Mouse (Mus musculus) MEL (cell line): Measurements from ENCODE around the gene Zfp383. TPM values are rescaled to one million over a fixed set of nuclear protein-coding genes. Genes with fewer than 3 reads are reported as not detected.

ENCODE experiments used
- DNase-seq: peaks from one replicate; pipeline ENCODE4 v3.0.0; 2011; ENCODE audit warnings: low read depth, low spot score
- H3K27ac ChIP-seq: 2 replicates; pipeline ENCODE4 v1.5.1; 2012; ENCODE audit warnings: low read depth, mild to moderate bottlenecking, control low read depth, low read length, moderate library complexity; ENCODE audit not compliant: control insufficient read depth
- H3K27me3 ChIP-seq, 2 experiments: fragments of 150-350 bp in 1 of 2; sonication (generic) in 1 of 2; 2 replicates each; pipeline ENCODE4 v1.6.1; 2012; ENCODE audit warnings: low read length in 2 of 2, mild to moderate bottlenecking in 2 of 2, improper control_type of control experiment in 1 of 2, moderate library complexity in 1 of 2; ENCODE audit not compliant: insufficient read depth in 2 of 2, control insufficient read depth in 1 of 2
- H3K36me3 ChIP-seq, 2 experiments: 2 replicates each; pipeline ENCODE4 v1.6.1; 2012 to 2014; ENCODE audit warnings: low read length in 2 of 2, improper control_type of control experiment in 1 of 2, inconsistent platforms in 1 of 2, mild to moderate bottlenecking in 1 of 2; ENCODE audit not compliant: insufficient read depth in 2 of 2, control insufficient read depth in 1 of 2
- H3K4me1 ChIP-seq, 2 experiments: fragments of 150-350 bp in 1 of 2; sonication (generic) in 1 of 2; 2 replicates each; pipeline ENCODE4 v1.6.1; 2012; ENCODE audit warnings: low read length in 2 of 2, improper control_type of control experiment in 1 of 2, mild to moderate bottlenecking in 1 of 2; ENCODE audit not compliant: insufficient read depth in 2 of 2, control insufficient read depth in 1 of 2
- H3K4me3 ChIP-seq, 2 experiments: fragments of 150-350 bp in 1 of 2; sonication (generic) in 1 of 2; 2 replicates each; pipeline ENCODE4 v1.5.1; 2012; ENCODE audit warnings: low read depth in 2 of 2, low read length in 2 of 2, mild to moderate bottlenecking in 2 of 2, moderate library complexity in 2 of 2, control low read depth in 1 of 2, improper control_type of control experiment in 1 of 2; ENCODE audit not compliant: control insufficient read depth in 1 of 2, insufficient read depth in 1 of 2
- H3K79me2 ChIP-seq: 2 replicates; pipeline ENCODE4 v1.6.1; 2012; ENCODE audit warnings: mild to moderate bottlenecking, low read length, moderate library complexity; ENCODE audit not compliant: control insufficient read depth, poor library complexity, insufficient read depth
- H3K9ac ChIP-seq: 2 replicates; pipeline ENCODE4 v1.6.1; 2012; ENCODE audit warnings: low read depth, mild to moderate bottlenecking, control low read depth, low read length, moderate library complexity; ENCODE audit not compliant: control insufficient read depth, poor library complexity, severe bottlenecking
- H3K9me3 ChIP-seq: fragments of 150-350 bp; sonication (generic); replicated peaks from 2 replicates; pipeline ENCODE4 v1.6.1; 2012; ENCODE audit warnings: mild to moderate bottlenecking, low read length, improper control_type of control experiment, moderate library complexity; ENCODE audit not compliant: insufficient read depth
- BHLHE40 ChIP-seq: IDR thresholded peaks from 2 replicates; pipeline ENCODE4 v1.6.1; 2012; ENCODE audit warnings: low read depth, mild to moderate bottlenecking, inconsistent platforms, low read length, improper control_type of control experiment, borderline replicate concordance
- CTCF ChIP-seq, 3 experiments: IDR thresholded peaks in 2 of 3; conservative IDR thresholded peaks in 1 of 3; 2 replicates each; pipeline ENCODE4 v1.5.1; 2011 to 2012; ENCODE audit warnings: low read length in 3 of 3, low read depth in 2 of 3, mild to moderate bottlenecking in 2 of 3, improper control_type of control experiment in 1 of 3, inconsistent platforms in 1 of 3, mixed read lengths in 1 of 3, moderate library complexity in 1 of 3; ENCODE audit not compliant: control insufficient read depth in 1 of 3, insufficient read depth in 1 of 3, poor library complexity in 1 of 3, severe bottlenecking in 1 of 3
- ETS1 ChIP-seq: IDR thresholded peaks from 2 replicates; pipeline ENCODE4 v1.6.1; 2012; ENCODE audit warnings: low read depth, mild to moderate bottlenecking, inconsistent platforms, low read length, improper control_type of control experiment, moderate library complexity
- GABPA ChIP-seq: IDR thresholded peaks from 2 replicates; pipeline ENCODE4 v1.6.1; 2012; ENCODE audit warnings: low read depth, mild to moderate bottlenecking, inconsistent platforms, low read length, improper control_type of control experiment, moderate library complexity
- GATA1 ChIP-seq: IDR thresholded peaks from 2 replicates; pipeline ENCODE4 v1.6.1; 2011; ENCODE audit warnings: low read depth, low read length, improper control_type of control experiment
- HCFC1 ChIP-seq: IDR thresholded peaks from 2 replicates; pipeline ENCODE4 v1.6.1; 2012; ENCODE audit warnings: low read depth, mild to moderate bottlenecking, inconsistent platforms, low read length, improper control_type of control experiment, moderate library complexity
- KAT2A ChIP-seq: conservative IDR thresholded peaks from 2 replicates; pipeline ENCODE4 v1.6.1; 2012; ENCODE audit warnings: low read depth, low read length, improper control_type of control experiment, inconsistent platforms
- MAFK ChIP-seq: IDR thresholded peaks from 2 replicates; pipeline ENCODE4 v1.6.1; 2011; ENCODE audit warnings: low read depth, mild to moderate bottlenecking, low read length, improper control_type of control experiment, borderline replicate concordance
- MAX ChIP-seq: IDR thresholded peaks from 2 replicates; pipeline ENCODE4 v1.6.1; 2011; ENCODE audit warnings: low read length, improper control_type of control experiment
- MAZ ChIP-seq: IDR thresholded peaks from 2 replicates; pipeline ENCODE4 v1.6.1; 2012; ENCODE audit warnings: low read depth, mild to moderate bottlenecking, inconsistent platforms, low read length, improper control_type of control experiment
- MEF2A ChIP-seq: IDR thresholded peaks from 2 replicates; pipeline ENCODE4 v1.6.1; 2014; ENCODE audit warnings: low read depth, mild to moderate bottlenecking, inconsistent platforms, low read length, improper control_type of control experiment; ENCODE audit not compliant: poor library complexity, insufficient replicate concordance, severe bottlenecking; ENCODE audit errors: extremely low read depth
- NELFE ChIP-seq: IDR thresholded peaks from 2 replicates; pipeline ENCODE4 v1.6.1; 2011; ENCODE audit warnings: low read depth, low read length, improper control_type of control experiment
- POLR2AphosphoS5 ChIP-seq: IDR thresholded peaks from 2 replicates; pipeline ENCODE4 v1.6.1; 2012; ENCODE audit warnings: low read depth, borderline replicate concordance, mild to moderate bottlenecking, inconsistent platforms, low read length, moderate library complexity, mixed read lengths
- RCOR1 ChIP-seq: IDR thresholded peaks from 2 replicates; pipeline ENCODE4 v1.6.1; 2012; ENCODE audit warnings: low read depth, mild to moderate bottlenecking, inconsistent platforms, low read length, improper control_type of control experiment
- SMC3 ChIP-seq: IDR thresholded peaks from 2 replicates; pipeline ENCODE4 v1.6.1; 2011; ENCODE audit warnings: low read depth, low read length, improper control_type of control experiment
- TBP ChIP-seq: IDR thresholded peaks from 2 replicates; pipeline ENCODE4 v1.8.0; 2011; ENCODE audit warnings: low read depth, low read length, improper control_type of control experiment
- TCF12 ChIP-seq: IDR thresholded peaks from 2 replicates; pipeline ENCODE4 v1.6.1; 2014; ENCODE audit warnings: low read depth, mild to moderate bottlenecking, inconsistent platforms, low read length, improper control_type of control experiment, moderate library complexity
- USF1 ChIP-seq: IDR thresholded peaks from 2 replicates; pipeline ENCODE4 v1.6.1; 2014; ENCODE audit warnings: low read depth, mild to moderate bottlenecking, inconsistent platforms, low read length, improper control_type of control experiment, moderate library complexity
- USF2 ChIP-seq, 2 experiments: IDR thresholded peaks; 2 replicates each; pipeline ENCODE4 v1.6.1; 2011 to 2012; ENCODE audit warnings: improper control_type of control experiment in 2 of 2, low read length in 2 of 2, borderline replicate concordance in 1 of 2, inconsistent platforms in 1 of 2, low read depth in 1 of 2, mild to moderate bottlenecking in 1 of 2; ENCODE audit not compliant: insufficient read depth in 1 of 2
- ZC3H11A ChIP-seq: IDR thresholded peaks from 2 replicates; pipeline ENCODE4 v1.6.1; 2012; ENCODE audit warnings: low read depth, mild to moderate bottlenecking, inconsistent platforms, low read length, improper control_type of control experiment
- ZKSCAN1 ChIP-seq: IDR thresholded peaks from 2 replicates; pipeline ENCODE4 v1.6.1; 2012; ENCODE audit warnings: low read depth, mild to moderate bottlenecking, inconsistent platforms, low read length, improper control_type of control experiment, moderate library complexity
- ZMIZ1 ChIP-seq: IDR thresholded peaks from 2 replicates; pipeline ENCODE4 v1.6.1; 2012; ENCODE audit warnings: low read depth, mild to moderate bottlenecking, inconsistent platforms, low read length, improper control_type of control experiment, moderate library complexity
- ZNF384 ChIP-seq: IDR thresholded peaks from 2 replicates; pipeline ENCODE4 v1.6.1; 2012; ENCODE audit warnings: low read depth, mild to moderate bottlenecking, inconsistent platforms, low read length, improper control_type of control experiment
- polyA plus RNA-seq, 2 experiments: library from polyadenylated mRNA; stranded (reverse) in 1 of 2; unstranded in 1 of 2; fragments of >175 nt in 1 of 2; fragments of >200 nt in 1 of 2; gene quantifications; 2 replicates each; pipeline versions ENCODE4 v1.2.1 to v1.2.4; 2012; ENCODE audit warnings: low replicate concordance in 2 of 2, low read depth in 1 of 2; ENCODE audit not compliant: insufficient read length in 2 of 2, insufficient read depth in 1 of 2, missing spikeins in 1 of 2
- total RNA-seq: library from RNA; depleted of rRNA; stranded (reverse); fragments of 300-350 nt; gene quantifications from 2 replicates; pipeline ENCODE4 v1.2.3, GENCODE M21; 2012

The Zfp383 gene
- total and polyA plus RNA-seq, 3 experiments = 0.89 to 1.4 TPM; not detected in 1

DNA sequence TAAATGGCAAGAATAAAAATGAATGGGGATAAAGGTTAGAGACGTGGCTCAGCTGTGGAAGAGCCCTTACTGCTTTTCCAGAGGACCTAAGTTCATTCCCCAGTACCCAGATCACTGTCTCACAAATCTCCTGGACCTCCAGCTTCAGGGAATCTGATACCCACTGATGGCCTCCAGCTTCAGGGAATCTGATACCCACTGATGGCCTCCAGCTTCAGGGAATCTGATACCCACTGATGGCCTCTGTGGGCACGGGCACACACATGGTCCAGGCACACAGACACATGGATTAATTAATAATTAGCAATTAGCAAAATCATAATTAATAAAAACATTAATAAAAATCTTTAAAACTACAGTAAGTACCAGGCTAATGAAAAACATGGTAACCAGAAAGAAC, 14.8 kb downstream of the Zfp383 start:
- no peaks in the 10 kb centered on the region for H3K27me3 ChIP-seq
- TF ChIP-seq HCFC1 (no peak), KAT2A (no peak), GABPA (no peak), ZKSCAN1 (no peak), ZC3H11A (no peak), MEF2A (no peak), TCF12 (no peak), TBP (no peak), MAX (no peak), ZMIZ1 (no peak)
- no peak for DNase-seq
- H3K4me1 ChIP-seq = no peaks in the 10 kb centered on the region; a peak in 1 of 4 replicates
- H3K9ac ChIP-seq = no peak overlapping the region
- H3K79me2 ChIP-seq = no peaks in the 10 kb centered on the region
- H3K9me3 ChIP-seq = no peaks in the 10 kb centered on the region
- H3K4me3 ChIP-seq = no peak overlapping the region
- H3K36me3 ChIP-seq = peaks cover 0 to 4% of the 10 kb centered on the region in 2 experiments; a peak in 1 of 4 replicates
- H3K27ac ChIP-seq = no peak overlapping the region

DNA sequence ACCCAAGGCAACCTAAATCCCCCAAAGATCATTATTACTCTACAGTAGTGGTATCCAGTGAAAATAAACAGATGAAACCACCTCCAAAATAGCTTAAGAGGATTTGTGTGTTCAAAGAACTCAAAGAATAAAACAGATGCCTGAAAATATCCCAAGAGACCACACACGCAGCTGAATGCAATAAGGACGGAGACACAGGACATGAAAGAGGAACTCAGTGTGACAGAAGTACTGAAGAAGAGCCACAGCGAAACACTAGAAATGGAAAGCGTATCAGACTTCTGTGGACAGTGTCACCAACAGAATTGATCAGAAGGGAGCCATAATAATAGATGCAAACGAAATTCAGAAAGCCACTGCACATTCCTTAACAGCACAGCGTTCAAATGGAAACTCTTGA, 30.8 kb downstream of the Zfp383 start:
- Histone ChIP-seq H3K9ac (no peak overlapping the region), H3K27ac (no peak overlapping the region), H3K79me2 (no peaks in the 10 kb centered on the region), H3K27me3 (no peaks in the 10 kb centered on the region), H3K36me3 (no peaks in the 10 kb centered on the region), H3K4me1 (no peaks in the 10 kb centered on the region), H3K4me3 (no peak overlapping the region), H3K9me3 (no peaks in the 10 kb centered on the region)
- no peak for TF ChIP-seq POLR2AphosphoS5
- TF ChIP-seq NELFE = no peak
- DNase-seq = no peak

DNA sequence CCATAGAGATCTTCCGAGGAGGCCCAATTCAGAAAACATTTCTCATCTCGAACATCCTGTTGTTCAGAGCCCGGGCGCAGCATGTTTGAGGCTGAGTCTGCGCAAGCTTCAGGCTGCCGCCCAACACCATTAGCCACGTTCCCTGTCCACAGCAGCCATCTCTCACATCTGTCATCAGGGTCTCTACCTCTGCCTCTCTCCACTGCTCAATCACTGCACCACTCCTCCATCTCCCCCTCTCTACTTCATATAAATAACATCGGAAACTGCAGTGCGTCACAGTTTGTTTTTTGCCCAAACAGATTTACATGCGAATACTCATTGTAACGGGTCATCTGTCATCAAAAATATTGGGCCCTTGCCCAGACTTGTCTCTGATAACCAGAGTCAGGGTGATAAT, 33.0 kb downstream of the Zfp383 start:
- Histone ChIP-seq H3K9me3 (no peaks in the 10 kb centered on the region), H3K27ac (no peak overlapping the region), H3K9ac (no peak overlapping the region), H3K79me2 (no peaks in the 10 kb centered on the region), H3K4me3 (no peak overlapping the region), H3K27me3 (no peaks in the 10 kb centered on the region), H3K4me1 (no peaks in the 10 kb centered on the region), H3K36me3 (no peaks in the 10 kb centered on the region)
- no peak for DNase-seq
- TF ChIP-seq CTCF (IDR thresholded peaks at IDR 0.05 in 2 of 3, conservative IDR thresholded peaks at IDR 0.05 in 1 of 3; ENCODE audit: control insufficient read depth in 1 of 3, insufficient read depth in 1 of 3, low read depth in 2 of 3, low read length in 3 of 3, poor library complexity in 1 of 3, severe bottlenecking in 1 of 3) (no peak), NELFE (no peak), ZMIZ1 (no peak), GABPA (no peak), SMC3 (no peak), BHLHE40 (no peak), GATA1 (no peak), MAFK (no peak), USF2 (IDR thresholded peaks at IDR 0.05; ENCODE audit: borderline replicate concordance in 1 of 2, insufficient read depth in 1 of 2, low read depth in 1 of 2, low read length in 2 of 2) (no peak), MEF2A (no peak), ETS1 (no peak), RCOR1 (no peak), USF1 (no peak), ZNF384 (no peak), MAZ (no peak)
